Mouse (Mus musculus) CD4-positive helper T cell, adult 2 months (primary cell): ENCODE measurements around the gene Ptafr.
A peak's percentile ranks its signal among the peaks of the same experiment; 100 is the strongest.

Experiments used
- DNase-seq: peaks from one replicate; pipeline ENCODE4 v3.0.0-alpha.2; 2012; ENCODE audit warnings: low read depth, missing footprints, low spot score

Gene Ptafr

DNA sequence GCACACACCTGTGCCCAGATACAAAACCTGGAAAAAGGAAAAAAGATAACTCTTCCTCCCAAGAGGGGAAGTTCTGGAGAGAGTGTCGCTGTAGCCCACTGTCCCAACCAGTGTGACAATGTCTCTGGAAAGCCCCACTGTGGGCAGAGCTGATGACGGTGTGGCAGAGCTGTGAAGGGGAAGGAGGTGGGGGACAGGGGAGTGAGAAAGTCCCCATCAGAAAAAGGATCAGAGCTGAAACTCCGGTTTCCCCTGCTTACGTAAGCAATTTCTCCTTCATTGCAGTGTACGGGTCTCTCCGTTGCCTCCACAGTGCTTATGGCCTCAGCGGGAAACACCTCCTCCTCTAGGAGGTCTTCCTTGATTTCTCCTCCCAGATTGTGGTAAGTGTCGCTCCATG, 47.5 kb downstream of the Ptafr start:
- DNase-seq, result peak; percentile 19

DNA sequence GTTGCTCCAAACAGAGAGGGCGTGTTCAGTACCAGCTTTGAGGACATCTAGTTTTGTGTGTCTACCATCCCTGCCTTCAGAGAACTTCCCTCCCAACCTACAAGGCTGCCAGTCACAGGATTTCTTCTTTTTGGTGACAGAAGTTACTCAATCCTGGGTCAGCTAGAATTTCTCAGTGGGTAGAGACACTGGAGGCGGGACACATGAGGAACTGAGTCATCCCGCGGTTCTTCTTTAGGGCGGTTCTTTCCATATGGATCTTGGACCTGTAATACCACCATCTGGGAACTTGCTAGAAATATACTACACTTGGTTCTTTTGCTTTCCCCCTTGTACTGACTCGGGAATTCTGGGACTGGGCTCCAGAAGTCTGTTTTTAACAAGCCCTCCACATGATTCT, 54.0 kb downstream of the Ptafr start:
- no peak for DNase-seq

DNA sequence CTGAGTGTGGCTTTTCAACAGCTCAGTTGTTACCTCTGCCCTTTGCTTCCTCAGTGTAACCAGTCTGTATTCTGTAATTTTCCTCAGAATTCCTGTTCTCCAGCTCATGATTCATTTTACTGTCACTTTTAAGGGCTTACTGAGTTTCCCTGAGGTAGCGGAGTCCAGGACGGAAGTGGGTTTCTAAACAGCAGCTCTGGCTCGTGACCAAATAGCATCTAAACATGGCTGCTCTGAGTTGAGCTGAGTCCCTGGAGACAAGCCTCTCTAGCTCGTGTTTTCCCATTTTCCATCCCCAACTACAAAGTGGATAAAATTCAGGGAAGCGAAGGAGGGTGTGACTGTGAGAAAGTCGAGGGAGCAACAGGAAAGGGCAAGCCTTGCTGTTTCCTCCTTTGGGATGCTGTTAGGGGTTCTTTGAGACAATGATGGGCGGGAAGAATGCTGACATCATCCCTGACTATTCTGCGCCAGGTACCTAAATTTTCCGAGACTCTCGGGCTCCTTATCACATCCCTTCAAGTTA, 55.0 kb downstream of the Ptafr start:
- DNase-seq, result no peak

GRCm38 (mm10) chr4:132620134-132620533, 56.3 kb downstream of the Ptafr start:
- no peak for DNase-seq

GRCm38 (mm10) chr4:132621287-132622068, 57.6 kb downstream of the Ptafr start:
- DNase-seq, result no peak

DNA sequence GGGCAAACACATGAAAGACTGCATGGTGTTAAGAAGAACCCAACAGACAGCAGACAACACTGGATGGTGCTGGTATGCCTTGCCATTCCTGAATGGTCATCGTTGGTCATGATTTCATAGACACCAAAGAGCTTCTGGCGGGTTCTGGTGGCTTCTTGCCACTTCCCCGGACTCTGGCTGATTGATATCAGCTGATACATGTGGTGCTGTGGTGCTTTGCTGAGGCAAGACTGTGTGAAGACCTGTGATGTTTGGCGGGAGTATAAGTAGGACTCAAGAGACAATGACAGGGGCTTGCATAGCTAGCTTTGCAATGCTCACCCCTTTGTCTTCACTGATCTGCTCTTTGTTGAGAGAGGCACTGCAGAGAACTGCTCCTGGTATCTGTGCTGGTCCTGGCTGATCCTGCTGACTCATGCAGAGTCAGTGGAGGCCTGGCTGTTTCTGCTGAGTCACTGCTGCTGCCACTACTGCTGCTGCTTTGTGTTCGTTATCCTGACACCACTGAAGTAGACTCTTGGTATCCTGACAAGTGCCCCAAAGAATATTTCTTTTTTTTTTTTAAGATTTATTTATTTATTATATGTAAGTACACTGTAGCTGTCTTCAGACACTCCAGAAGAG, 60.3 kb downstream of the Ptafr start:
- DNase-seq, result no peak

- peak; percentile 63 for DNase-seq
These were observed 65.0 kb downstream of the Ptafr start for GRCm38 (mm10) chr4:132628830-132629229.
